Mouse (Mus musculus) embryo, embryonic 11 days (tissue): Measurements from ENCODE around the gene Trpc1.

Experiments
- DNase-seq: peaks from one replicate; pipeline ENCODE4 v3.0.0-alpha.2; 2015

Trpc1 gene

DNA sequence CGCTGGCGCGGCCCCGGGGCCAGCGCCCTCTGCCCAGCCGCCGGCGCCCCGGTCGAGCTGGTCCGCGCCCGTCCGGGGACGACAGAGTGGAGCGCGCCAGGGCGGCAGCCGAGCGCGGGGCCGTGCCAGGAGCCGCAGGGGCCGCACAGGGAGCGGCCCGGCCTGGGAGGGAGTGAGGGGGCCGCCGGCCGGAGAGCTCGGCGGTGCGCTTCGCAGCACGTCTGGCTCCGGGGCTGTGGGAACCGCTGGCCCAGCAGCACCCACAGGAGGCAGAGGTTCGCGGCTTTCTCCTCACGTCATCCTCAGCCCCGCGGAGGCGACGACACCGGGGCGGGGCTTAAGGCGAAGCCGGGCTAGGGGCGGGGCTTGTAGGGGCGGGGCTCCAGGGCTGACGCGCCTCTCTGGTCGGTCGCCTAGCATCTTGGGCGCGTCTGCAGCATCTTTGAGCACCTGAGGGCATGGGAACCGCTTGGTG lies at the start of gene Trpc1:
Trpc1 (minus strand) TSS at position 339 of the 475 bp plus-strand sequence.
- DNase-seq: peak; percentile 93

GRCm38 (mm10) chr9:95796323-95796722 lies 46.1 kb upstream of the Trpc1 start:
- no peak for DNase-seq

- DNase-seq: no peak
These were observed 45.7 kb upstream of the Trpc1 start for GRCm38 (mm10) chr9:95795844-95796243.

DNA sequence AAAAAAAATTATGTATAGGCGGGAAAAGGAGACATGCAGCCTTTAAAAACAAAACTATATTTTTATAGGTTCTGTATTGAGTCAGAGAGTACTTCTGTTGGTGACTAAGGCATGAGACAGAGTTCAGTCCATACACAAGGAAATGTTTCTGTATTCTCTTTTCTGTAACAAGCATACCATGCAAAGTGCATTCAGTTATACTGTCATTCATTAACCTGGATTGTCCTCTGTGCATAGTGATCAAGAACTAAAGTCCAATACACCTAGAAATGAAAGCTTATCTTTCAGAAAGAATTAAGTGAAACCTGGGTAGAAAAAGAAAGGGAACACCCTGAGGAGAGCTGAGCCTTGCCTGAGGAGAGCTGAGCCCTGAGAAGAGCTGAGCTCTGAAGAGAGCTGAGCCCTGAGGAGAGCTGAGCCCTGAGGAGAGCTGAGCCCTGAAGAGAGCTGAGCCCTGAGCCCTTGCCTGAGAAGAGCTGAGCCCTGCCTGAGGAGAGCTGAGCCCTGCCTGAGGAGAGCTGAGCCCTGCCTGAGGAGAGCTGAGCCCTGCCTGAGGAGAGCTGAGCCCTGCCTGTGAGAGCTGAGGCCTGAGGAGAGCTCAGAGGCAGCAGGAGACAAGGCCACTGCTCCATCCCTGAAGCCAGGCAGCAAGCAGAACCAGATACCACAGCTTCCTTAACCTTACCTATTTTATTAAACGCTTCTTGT lies 45.1 kb upstream of the Trpc1 start:
- no peak for DNase-seq

- no peak for DNase-seq
These were observed 44.0 kb upstream of the Trpc1 start for GRCm38 (mm10) chr9:95793986-95794744.

- no peak for DNase-seq
These were observed 34.8 kb upstream of the Trpc1 start for GRCm38 (mm10) chr9:95784888-95785511.

- DNase-seq: no peak
These were observed 33.6 kb upstream of the Trpc1 start for GRCm38 (mm10) chr9:95783646-95784293.

GRCm38 (mm10) chr9:95771671-95772070 lies 21.5 kb upstream of the Trpc1 start:
- DNase-seq: no peak

DNA sequence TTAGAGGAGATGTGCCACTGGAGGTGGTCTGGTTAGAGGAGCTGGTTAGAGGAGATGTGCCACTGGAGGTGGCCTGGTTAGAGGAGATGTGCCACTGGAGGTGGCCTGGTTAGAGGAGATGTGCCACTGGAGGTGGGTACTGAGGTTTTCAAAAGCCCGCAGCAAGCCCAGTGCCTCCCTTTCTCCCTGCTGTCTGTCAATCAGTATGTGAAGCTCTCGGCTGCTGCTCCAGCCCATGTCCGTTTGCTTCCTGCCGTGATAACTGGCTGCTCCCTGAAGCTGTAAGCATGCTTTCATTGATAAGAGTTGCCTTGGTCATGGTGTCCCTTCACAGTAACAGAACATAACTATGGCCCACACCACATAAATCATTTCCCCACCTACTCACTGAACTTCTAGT lies 13.0 kb upstream of the Trpc1 start:
- DNase-seq: no peak

DNA sequence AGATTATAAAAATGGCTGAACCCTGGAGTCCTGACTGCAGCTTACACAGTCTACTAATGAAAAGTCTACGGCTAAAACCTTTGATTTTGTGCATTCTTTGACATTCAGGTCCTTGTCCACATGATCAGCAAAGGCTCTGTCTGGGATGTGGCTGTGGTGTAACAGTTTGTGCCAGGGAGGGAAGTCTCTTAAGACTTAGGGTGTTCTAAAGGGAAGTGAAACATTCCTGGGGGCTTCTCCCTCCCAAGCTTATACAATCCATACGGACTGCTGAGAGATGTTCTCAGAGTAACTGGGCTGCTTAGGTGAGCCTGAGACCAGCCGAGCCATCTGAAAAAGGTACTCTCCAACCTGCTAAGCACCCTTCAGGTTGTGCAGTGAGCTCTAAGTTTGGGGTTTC lies 12.1 kb upstream of the Trpc1 start:
- no peak for DNase-seq

- no peak for DNase-seq
These were observed 11.2 kb upstream of the Trpc1 start for GRCm38 (mm10) chr9:95761381-95761780.

GRCm38 (mm10) chr9:95750746-95751145 lies 571 bp upstream of the Trpc1 start:
- DNase-seq: no peak

GRCm38 (mm10) chr9:95749461-95749928 lies 680 bp downstream of the Trpc1 start:
- DNase-seq: peak; percentile 20

GRCm38 (mm10) chr9:95747298-95747697 lies 2.9 kb downstream of the Trpc1 start:
- DNase-seq: no peak

DNA sequence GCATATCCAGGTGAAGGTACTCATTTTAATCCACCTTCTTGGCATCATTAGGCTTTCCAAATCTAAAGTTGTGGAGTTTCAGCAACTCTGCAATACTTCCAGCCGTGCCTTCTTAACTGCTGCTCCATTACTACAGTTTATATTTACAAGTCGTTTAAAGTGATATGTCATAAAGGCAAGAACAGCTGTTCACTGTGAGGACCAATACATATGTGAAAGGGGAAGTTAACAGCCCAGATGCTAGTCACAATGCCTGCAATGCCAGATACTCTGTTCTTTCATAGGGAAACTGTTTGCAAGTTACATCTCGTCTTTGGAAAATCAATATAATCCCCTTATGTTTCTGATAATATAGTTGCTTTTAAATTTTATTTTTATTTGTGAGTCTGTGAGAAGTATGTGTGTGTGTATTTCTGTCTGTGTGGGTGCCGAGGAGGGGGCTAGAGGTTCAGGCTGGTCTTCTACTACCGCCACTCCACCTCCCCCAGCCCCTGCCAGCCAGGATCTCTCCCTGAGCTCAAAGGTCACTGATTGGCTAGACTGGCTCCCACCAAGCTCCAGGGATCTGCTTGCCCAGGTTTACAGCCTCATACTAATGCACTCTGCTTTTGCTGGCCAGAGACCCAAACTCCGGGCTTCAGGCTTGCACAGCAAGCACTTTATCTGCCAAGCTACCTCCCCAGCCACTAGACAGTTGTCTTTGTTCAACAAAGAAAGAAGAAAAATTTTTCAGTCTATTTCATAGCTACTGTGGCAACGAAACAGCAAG lies 5.1 kb downstream of the Trpc1 start:
- DNase-seq: no peak

- DNase-seq: no peak
These were observed 13.9 kb downstream of the Trpc1 start for GRCm38 (mm10) chr9:95736238-95736637.

GRCm38 (mm10) chr9:95712574-95712973 lies 37.6 kb downstream of the Trpc1 start:
- no peak for DNase-seq

DNA sequence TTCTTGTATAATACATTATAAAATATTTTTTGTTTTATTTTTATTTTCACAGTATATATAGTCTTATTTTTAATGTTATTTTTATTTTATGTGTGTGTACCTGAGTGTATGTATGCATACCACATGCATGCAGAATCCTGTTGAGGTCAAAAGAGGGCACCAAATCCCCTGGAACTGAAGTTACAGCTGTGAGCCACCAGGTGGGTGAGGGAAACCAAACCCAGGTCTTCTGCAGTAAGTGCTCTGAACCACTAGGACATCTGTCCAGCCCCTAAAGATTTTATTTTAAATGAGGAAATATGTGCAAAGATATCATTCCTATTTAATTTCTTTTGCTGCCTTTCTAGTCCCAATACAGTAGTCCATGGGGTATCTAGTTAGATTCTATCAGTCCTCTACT lies 41.2 kb downstream of the Trpc1 start:
- DNase-seq: no peak

- DNase-seq: no peak
These were observed 44.8 kb downstream of the Trpc1 start for GRCm38 (mm10) chr9:95705371-95705770.

- no peak for DNase-seq
These were observed 46.1 kb downstream of the Trpc1 start for GRCm38 (mm10) chr9:95704078-95704477.

DNA sequence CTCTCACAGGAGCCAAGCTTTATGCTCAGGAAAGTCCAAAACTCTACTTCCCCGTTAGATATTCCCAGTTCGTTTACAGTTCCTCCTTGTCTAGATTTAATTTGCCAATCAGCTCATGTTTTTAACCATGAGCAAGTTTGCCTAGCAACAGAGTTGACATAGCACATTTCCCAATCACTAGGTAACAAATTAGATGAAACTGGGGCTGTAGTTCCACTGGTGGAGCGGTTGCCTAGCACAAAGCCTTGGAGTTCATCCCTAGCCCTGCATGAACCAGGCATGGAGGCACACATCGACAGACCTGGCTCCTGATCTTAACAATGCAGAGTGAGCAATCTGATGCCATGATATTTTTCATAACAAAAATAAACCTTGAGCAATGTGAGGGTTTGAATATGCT lies 50.9 kb downstream of the Trpc1 start:
- no peak for DNase-seq

DNA sequence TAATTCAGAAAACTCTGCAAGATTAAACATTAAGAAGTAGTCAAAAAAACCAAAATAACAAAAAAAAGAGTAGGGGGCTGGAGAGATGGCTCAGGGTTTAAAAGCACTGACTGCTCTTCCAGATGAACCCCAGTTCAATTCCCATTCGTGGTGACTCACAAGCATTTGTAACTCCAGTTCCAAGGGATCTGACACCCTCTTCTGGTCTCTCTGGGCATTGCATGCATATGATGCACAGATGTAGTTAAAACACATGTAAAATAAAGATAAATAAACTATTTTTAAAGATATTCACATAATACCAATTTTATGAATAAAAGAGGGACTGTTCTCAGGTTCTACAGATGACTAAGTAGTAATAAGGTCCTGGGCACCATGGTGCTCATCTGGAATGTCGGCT lies 52.4 kb downstream of the Trpc1 start:
- peak; percentile 55 for DNase-seq
